Mouse (Mus musculus) ES-E14 (cell line): ENCODE measurements around the gene Tktl1.

Experiments used
- CHD2 ChIP-seq: IDR thresholded peaks from 2 replicates; pipeline ENCODE4 v1.6.1; 2014; ENCODE audit warnings: mild to moderate bottlenecking, low read depth, low read length, inconsistent platforms
- HCFC1 ChIP-seq: IDR thresholded peaks from 2 replicates; pipeline ENCODE4 v1.6.1; 2012; ENCODE audit warnings: low read length, inconsistent platforms, borderline replicate concordance; ENCODE audit not compliant: insufficient read depth
- MAFK ChIP-seq: IDR thresholded peaks from 2 replicates; pipeline ENCODE4 v1.6.1; 2014; ENCODE audit warnings: mild to moderate bottlenecking, low read depth, low read length, inconsistent platforms; ENCODE audit not compliant: insufficient read depth
- ZC3H11A ChIP-seq: IDR thresholded peaks from 2 replicates; pipeline ENCODE4 v1.6.1; 2012; ENCODE audit warnings: low read depth, mild to moderate bottlenecking, inconsistent platforms, low read length, borderline replicate concordance
- ZNF384 ChIP-seq: IDR thresholded peaks from 2 replicates; pipeline ENCODE4 v1.6.1; 2012; ENCODE audit warnings: low read depth, low read length, inconsistent platforms

DNA sequence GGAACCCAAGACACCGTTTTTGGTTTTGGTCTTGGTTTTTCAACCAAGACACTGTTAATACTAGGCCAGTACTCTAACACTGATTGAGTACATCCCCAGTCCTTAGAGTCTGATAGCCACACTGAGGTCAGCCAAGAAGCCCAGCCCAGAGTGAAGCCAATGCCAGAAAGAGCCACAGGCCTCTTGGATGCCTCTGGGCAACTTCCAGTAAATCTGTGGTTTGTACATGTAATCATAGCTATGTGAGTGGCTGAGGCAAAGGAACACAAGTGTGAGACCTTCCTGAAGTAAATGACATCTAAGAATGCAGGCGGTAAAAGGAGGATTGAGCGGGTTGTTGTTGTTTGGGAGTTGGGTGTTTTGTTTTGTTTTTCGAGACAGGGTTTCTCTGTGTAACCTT lies 41.4 kb downstream of the Tktl1 start:
- no peak for TF ChIP-seq HCFC1
- no peak for TF ChIP-seq ZC3H11A
- TF ChIP-seq ZNF384, result no peak
- TF ChIP-seq CHD2, result no peak
- TF ChIP-seq MAFK, result no peak
